Mouse (Mus musculus) neural tube, embryonic 12.5 days (tissue): ENCODE results near the gene Zmiz2. TPM values are rescaled to one million over a fixed set of nuclear protein-coding genes. Genes with fewer than 3 reads are reported as not detected.
"Not testable (repeated sequence)": the region's sequence is repeated elsewhere in the genome, so short reads cannot be mapped to it uniquely, and the experiment has no call there.

Experiments used
- ATAC-seq: fragments of 200-750 bp; cut with Nextera tagmentation; 2 replicates; pipeline ENCODE4 v1.8.0; 2017; ENCODE audit warnings: low read depth, mild to moderate bottlenecking, moderate TSS enrichment, moderate library complexity; ENCODE audit not compliant: low FRiP score
- H3K27ac ChIP-seq: fragments of 300-500 bp; sonication (generic); 2 replicates; pipeline ENCODE4 v1.5.1; 2016
- H3K27me3 ChIP-seq: fragments of 300-500 bp; sonication (generic); replicated peaks from 2 replicates; pipeline ENCODE4 v1.6.1; 2016; ENCODE audit warnings: mild to moderate bottlenecking
- H3K36me3 ChIP-seq: fragments of 300-500 bp; sonication (generic); 2 replicates; pipeline ENCODE4 v1.6.1; 2016; ENCODE audit warnings: mild to moderate bottlenecking
- H3K4me1 ChIP-seq: fragments of 300-500 bp; sonication (generic); 2 replicates; pipeline ENCODE4 v1.6.1; 2016
- H3K4me2 ChIP-seq: fragments of 300-500 bp; sonication (generic); replicated peaks from 2 replicates; pipeline ENCODE4 v1.6.1; 2016; ENCODE audit warnings: mild to moderate bottlenecking
- H3K4me3 ChIP-seq: fragments of 300-500 bp; sonication (generic); 2 replicates; pipeline ENCODE4 v1.5.1; 2016
- H3K9ac ChIP-seq: fragments of 300-500 bp; sonication (generic); 2 replicates; pipeline ENCODE4 v1.6.1; 2016; ENCODE audit warnings: mild to moderate bottlenecking
- H3K9me3 ChIP-seq: fragments of 300-500 bp; sonication (generic); 2 replicates; pipeline ENCODE4 v1.6.1; 2016; ENCODE audit warnings: mild to moderate bottlenecking
- WGBS: fragments of 180-500 bp; shearing (Covaris S2); methylation state at CpG from one replicate; pipeline ENCODE4 v1.1.7; 2016; 5-methylcytosine and 5-hydroxymethylcytosine counted together
- polyA plus RNA-seq: library from polyadenylated mRNA; unstranded; fragments of >200 nt; fragmentation: Nextera tagmentation; extraction: Ambion mirVana; gene quantifications from 2 replicates; pipeline ENCODE4 v1.2.1, GENCODE M21; 2016

The Zmiz2 gene
- polyA plus RNA-seq = 23.9 and 24.1 TPM in 2 replicates

GRCm38 (mm10) chr11:6388726-6389413 is at the start of gene Zmiz2:
Zmiz2 (plus strand) TSS chr11:6389074.
- WGBS = 7% methylated on average over 58 of the region's 60 CpGs
- Histone ChIP-seq H3K9me3 (no peaks in the 10 kb centered on the region), H3K9ac (peak within 1 kb of the TSS; percentile 97), H3K4me3 (peak within 1 kb of the TSS; percentile 94), H3K4me1 (peaks cover 28% of the 10 kb centered on the region), H3K4me2 (peak within 1 kb of the TSS; percentile 84), H3K27me3 (no peaks in the 10 kb centered on the region), H3K27ac (peak within 1 kb of the TSS; percentile 91), H3K36me3 (peaks cover 15% of the 10 kb centered on the region; the same call in 1 of the 2 replicates)
- ATAC-seq = peak; percentile 98

GRCm38 (mm10) chr11:6345956-6346355 is 42.9 kb upstream of the Zmiz2 start:
- H3K4me1 ChIP-seq = no peaks in the 10 kb centered on the region
- no peak overlapping the region for H3K27ac ChIP-seq
- H3K4me2 ChIP-seq = no peak overlapping the region
- no peaks in the 10 kb centered on the region for H3K9me3 ChIP-seq
- peaks cover 90% of the 10 kb centered on the region for H3K36me3 ChIP-seq
- H3K4me3 ChIP-seq = no peak overlapping the region
- no peak overlapping the region for H3K9ac ChIP-seq
- no peak for ATAC-seq
- 98% methylated on average over 4 of the region's 4 CpGs for WGBS
- H3K27me3 ChIP-seq = no peaks in the 10 kb centered on the region

- H3K27me3 ChIP-seq = no peaks in the 10 kb centered on the region
- H3K36me3 ChIP-seq = peaks cover 87% of the 10 kb centered on the region
- H3K4me2 ChIP-seq = no peak overlapping the region
- H3K9me3 ChIP-seq = no peaks in the 10 kb centered on the region
- H3K27ac ChIP-seq = no peak overlapping the region
- no peak for ATAC-seq
- H3K4me3 ChIP-seq = no peak overlapping the region
- WGBS = 94% methylated on average over 7 of the region's 7 CpGs
- no peaks in the 10 kb centered on the region for H3K4me1 ChIP-seq
- H3K9ac ChIP-seq = no peak overlapping the region
These were observed 41.9 kb upstream of the Zmiz2 start for GRCm38 (mm10) chr11:6346966-6347365.

- Histone ChIP-seq H3K27ac (no peak overlapping the region), H3K36me3 (peaks cover 90% of the 10 kb centered on the region), H3K9me3 (no peaks in the 10 kb centered on the region), H3K9ac (no peak overlapping the region), H3K4me2 (no peak overlapping the region), H3K4me1 (no peaks in the 10 kb centered on the region), H3K4me3 (no peak overlapping the region), H3K27me3 (no peaks in the 10 kb centered on the region)
- WGBS = 89% methylated on average over 11 of the region's 11 CpGs
- ATAC-seq = no peak
These were observed 40.1 kb upstream of the Zmiz2 start for GRCm38 (mm10) chr11:6348681-6349200.

- no peak overlapping the region for H3K4me2 ChIP-seq
- no peak overlapping the region for H3K4me3 ChIP-seq
- WGBS = 93% methylated on average over 5 of the region's 5 CpGs
- ATAC-seq = no peak
- H3K4me1 ChIP-seq = no peaks in the 10 kb centered on the region
- no peak overlapping the region for H3K9ac ChIP-seq
- no peaks in the 10 kb centered on the region for H3K27me3 ChIP-seq
- peaks cover 87% of the 10 kb centered on the region for H3K36me3 ChIP-seq
- H3K9me3 ChIP-seq = no peaks in the 10 kb centered on the region
- no peak overlapping the region for H3K27ac ChIP-seq
These were observed 39.3 kb upstream of the Zmiz2 start for GRCm38 (mm10) chr11:6349586-6349985.

GRCm38 (mm10) chr11:6355106-6355505 is 33.8 kb upstream of the Zmiz2 start:
- no peaks in the 10 kb centered on the region for H3K27me3 ChIP-seq
- no peak overlapping the region for H3K27ac ChIP-seq
- no peak for ATAC-seq
- H3K4me1 ChIP-seq = no peaks in the 10 kb centered on the region
- H3K4me3 ChIP-seq = no peak overlapping the region
- no peak overlapping the region for H3K4me2 ChIP-seq
- WGBS = 97% methylated on average over 4 of the region's 4 CpGs
- H3K36me3 ChIP-seq = peaks cover 64% of the 10 kb centered on the region
- no peak overlapping the region for H3K9ac ChIP-seq
- H3K9me3 ChIP-seq = no peaks in the 10 kb centered on the region

GRCm38 (mm10) chr11:6364581-6365275 is 24.1 kb upstream of the Zmiz2 start:
- ATAC-seq = no peak
- WGBS = 88% methylated on average over 9 of the region's 9 CpGs
- Histone ChIP-seq H3K9me3 (no peaks in the 10 kb centered on the region), H3K27ac (no peak overlapping the region), H3K4me2 (no peak overlapping the region), H3K4me3 (no peak overlapping the region), H3K9ac (no peak overlapping the region), H3K36me3 (no peaks in the 10 kb centered on the region), H3K27me3 (no peaks in the 10 kb centered on the region), H3K4me1 (no peaks in the 10 kb centered on the region)

- Histone ChIP-seq H3K9ac (no peak overlapping the region), H3K27ac (no peak overlapping the region), H3K27me3 (no peaks in the 10 kb centered on the region), H3K4me1 (no peaks in the 10 kb centered on the region), H3K36me3 (no peaks in the 10 kb centered on the region), H3K9me3 (no peaks in the 10 kb centered on the region), H3K4me3 (no peak overlapping the region), H3K4me2 (no peak overlapping the region)
- 0 out of 2 replicates have a peak, but pooled peaks have one; percentile 50 for ATAC-seq
- 26% methylated on average over 11 of the region's 11 CpGs for WGBS
These were observed 23.0 kb upstream of the Zmiz2 start for GRCm38 (mm10) chr11:6365885-6366284.

- Histone ChIP-seq H3K9ac (no peak overlapping the region), H3K36me3 (no peaks in the 10 kb centered on the region), H3K27ac (no peak overlapping the region), H3K9me3 (no peaks in the 10 kb centered on the region), H3K4me3 (no peak overlapping the region), H3K4me1 (no peaks in the 10 kb centered on the region), H3K27me3 (no peaks in the 10 kb centered on the region), H3K4me2 (no peak overlapping the region)
- ATAC-seq = peak; percentile 58; the same call in 1 of the 2 replicates
- WGBS = 82% methylated on average over 6 of the region's 6 CpGs
These were observed 22.4 kb upstream of the Zmiz2 start for GRCm38 (mm10) chr11:6366434-6366833.

GRCm38 (mm10) chr11:6367156-6367555 is 21.7 kb upstream of the Zmiz2 start:
- 83% methylated on average over 4 of the region's 4 CpGs for WGBS
- Histone ChIP-seq H3K27ac (no peak overlapping the region), H3K27me3 (no peaks in the 10 kb centered on the region), H3K4me3 (no peak overlapping the region), H3K36me3 (no peaks in the 10 kb centered on the region), H3K4me1 (no peaks in the 10 kb centered on the region), H3K4me2 (no peak overlapping the region), H3K9me3 (no peaks in the 10 kb centered on the region), H3K9ac (no peak overlapping the region)
- ATAC-seq = no peak

GRCm38 (mm10) chr11:6367986-6368385 is 20.9 kb upstream of the Zmiz2 start:
- H3K27me3 ChIP-seq, H3K4me2 ChIP-seq, H3K4me3 ChIP-seq, H3K27ac ChIP-seq, H3K4me1 ChIP-seq, H3K36me3 ChIP-seq, H3K9me3 ChIP-seq, H3K9ac ChIP-seq, ATAC-seq: not testable (repeated sequence)
- 77% methylated on average over 5 of the region's 5 CpGs for WGBS

- Histone ChIP-seq H3K36me3 (no peaks in the 10 kb centered on the region), H3K4me2 (no peak overlapping the region), H3K4me1 (no peaks in the 10 kb centered on the region), H3K27me3 (no peaks in the 10 kb centered on the region), H3K9me3 (no peaks in the 10 kb centered on the region), H3K4me3 (no peak overlapping the region), H3K27ac (no peak overlapping the region), H3K9ac (no peak overlapping the region)
- 87% methylated on average over 11 of the region's 11 CpGs for WGBS
- no peak for ATAC-seq
These were observed 17.3 kb upstream of the Zmiz2 start for GRCm38 (mm10) chr11:6371376-6372155.
